Mouse (Mus musculus): ENCODE results near the gene Ccdc28a.

The Ccdc28a gene

DNA sequence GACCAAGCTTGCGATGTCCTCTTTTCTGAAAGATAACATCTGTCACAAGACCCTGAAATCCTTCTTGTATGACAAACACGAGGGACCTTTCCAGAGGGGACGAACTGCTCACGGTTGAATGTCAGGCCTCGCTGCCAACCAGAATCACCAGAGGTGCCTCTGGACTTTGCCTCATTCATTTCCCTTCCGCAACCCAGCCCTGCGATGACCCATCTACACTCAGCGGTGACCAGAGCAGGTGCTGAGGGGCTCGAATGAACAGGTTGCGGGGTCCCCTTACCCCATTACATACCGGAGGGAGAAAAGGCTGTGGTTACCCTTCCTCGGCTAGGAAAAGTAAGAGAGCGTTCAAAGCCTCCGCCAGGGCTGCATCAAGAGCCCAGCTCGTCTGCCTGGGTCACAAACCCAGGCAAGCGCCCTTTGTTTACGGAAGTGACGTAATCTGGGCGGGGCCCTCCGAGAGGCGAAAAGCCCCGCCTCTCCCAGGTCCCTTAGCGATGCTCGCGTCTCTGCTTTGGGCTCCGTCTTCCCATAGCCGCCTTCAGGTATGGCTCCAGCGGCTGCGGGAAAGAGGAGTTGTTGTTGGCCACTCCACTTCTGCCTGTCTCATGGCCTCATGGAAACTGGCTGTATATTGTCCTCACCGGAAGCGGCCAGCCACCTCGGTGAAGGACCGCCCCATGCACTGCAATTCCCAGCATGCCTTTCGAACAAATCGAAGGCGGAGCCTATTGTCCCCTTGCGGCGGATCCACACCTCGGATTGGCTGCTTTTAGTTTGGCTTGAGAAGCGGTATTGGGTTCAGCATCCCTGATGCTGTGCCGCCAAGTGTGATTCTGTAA lies at the start of gene Ccdc28a:
Gene Ccdc28a (minus strand): TSS at position 439 of the 842 bp plus-strand sequence.
- peak; percentile 91 to 94 for DNase-seq (ENCODE audit: low spot score in 2 of 2)

DNA sequence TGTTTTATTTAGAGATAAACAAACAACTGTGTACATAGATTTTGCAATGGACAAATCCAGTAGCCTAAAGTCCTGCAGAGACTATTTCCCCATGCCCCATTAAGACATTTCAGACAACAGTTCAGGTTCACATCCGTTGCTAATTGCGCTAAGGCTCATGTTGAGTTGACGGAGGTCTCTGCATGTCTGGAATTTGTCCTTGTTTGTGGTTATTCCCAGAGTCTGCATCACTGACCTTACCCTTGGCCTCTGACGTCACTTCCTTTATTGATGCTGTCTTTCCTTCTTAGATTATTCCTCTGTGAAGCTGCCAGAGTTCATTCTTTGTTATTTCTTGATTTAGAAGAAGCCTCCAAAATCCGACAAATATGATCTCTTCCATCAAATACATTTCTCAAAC lies 49.2 kb upstream of the Ccdc28a start:
- DNase-seq (ENCODE audit: low spot score in 2 of 2), result no peak

DNA sequence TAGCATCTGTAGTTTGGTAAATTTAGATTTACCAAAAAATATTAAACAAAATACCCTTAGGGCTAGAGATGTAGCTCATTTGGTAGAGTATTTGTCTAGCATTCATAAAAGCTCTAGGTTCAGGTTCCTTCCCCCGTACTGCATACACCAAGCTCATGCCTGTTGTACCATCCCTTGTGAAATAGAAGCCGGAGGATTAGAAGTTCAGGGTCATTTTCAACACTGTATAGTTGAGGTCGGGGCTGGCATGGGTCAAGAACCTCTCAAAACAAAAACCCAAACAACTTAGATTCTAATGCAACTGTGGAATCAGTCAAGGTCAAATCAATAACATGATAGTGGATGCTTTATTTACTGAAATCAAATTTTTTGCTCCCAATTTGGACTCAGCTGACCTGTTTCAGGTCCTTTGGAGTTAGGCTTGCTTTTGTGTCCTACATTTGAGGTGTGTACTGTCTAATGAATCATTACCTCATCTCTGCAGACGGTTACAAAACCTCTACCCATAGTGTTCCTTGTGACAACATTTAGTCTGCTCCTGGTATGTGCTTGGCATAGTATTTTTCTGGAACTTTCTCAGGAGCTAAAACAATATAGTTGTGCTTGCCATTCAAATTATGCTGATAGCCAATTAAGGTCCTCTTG lies 41.4 kb upstream of the Ccdc28a start:
- DNase-seq (ENCODE audit: low spot score in 2 of 2), result no peak

DNA sequence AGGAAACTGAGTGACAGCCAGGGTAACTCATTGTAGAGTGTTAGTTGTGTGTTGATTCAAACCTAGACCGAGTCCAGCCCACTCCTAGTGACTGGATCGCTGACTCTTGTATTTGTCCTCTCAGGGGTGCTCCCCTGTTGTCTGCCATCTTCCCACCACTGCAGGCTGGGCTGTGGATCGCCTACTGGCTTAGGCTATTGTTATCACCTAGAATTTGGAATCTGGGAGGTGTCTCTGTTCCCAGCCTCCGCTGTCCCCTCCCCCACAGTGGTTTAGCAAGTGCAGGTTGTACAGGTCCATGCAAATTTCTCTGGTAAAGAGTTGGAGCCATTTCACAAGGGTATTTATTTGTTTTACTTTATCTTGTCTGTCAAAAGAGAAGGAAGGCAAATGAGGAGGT lies 16.5 kb upstream of the Ccdc28a start:
- no peak for DNase-seq (ENCODE audit: low spot score in 2 of 2)

DNA sequence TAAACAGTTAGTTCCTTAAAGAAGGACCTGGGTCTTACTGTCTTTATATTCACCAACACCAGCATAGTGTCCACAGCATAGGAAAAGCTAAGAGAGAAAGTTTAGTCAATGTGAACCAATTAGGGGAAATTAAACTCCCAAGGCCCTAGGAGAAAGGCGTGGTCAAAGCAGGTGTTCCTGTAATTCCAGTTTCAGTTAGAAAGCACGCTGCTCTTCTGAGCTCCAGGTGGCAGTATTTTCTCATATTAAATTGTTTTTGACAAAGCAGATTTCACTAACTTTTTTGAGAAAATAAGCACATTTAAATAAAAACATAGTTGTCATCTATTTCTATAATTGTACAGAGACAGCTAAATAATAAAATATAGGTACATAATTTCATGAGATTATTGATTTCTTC lies 8.8 kb upstream of the Ccdc28a start:
- no peak for DNase-seq (ENCODE audit: low spot score in 2 of 2)

DNA sequence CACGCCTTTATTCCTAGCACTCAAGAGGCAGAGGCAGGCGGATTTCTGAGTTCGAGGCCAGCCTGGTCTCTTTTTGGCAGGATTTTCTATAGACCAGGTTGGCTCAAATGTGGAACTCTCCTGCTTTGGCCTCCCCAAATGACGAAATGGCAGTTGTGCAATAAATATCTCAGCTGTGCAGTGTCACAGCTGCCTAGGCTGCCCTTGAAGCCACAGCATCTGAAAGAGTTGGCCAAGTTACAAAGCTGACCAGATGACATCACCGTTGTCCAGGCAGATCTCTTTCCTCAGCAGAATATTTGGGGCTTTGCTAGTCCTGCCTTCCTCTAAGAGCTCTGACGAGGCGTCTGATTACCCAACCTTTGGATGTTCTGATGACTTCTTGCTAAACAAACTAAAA lies 2.4 kb upstream of the Ccdc28a start:
- no peak for DNase-seq (ENCODE audit: low spot score in 2 of 2)

DNA sequence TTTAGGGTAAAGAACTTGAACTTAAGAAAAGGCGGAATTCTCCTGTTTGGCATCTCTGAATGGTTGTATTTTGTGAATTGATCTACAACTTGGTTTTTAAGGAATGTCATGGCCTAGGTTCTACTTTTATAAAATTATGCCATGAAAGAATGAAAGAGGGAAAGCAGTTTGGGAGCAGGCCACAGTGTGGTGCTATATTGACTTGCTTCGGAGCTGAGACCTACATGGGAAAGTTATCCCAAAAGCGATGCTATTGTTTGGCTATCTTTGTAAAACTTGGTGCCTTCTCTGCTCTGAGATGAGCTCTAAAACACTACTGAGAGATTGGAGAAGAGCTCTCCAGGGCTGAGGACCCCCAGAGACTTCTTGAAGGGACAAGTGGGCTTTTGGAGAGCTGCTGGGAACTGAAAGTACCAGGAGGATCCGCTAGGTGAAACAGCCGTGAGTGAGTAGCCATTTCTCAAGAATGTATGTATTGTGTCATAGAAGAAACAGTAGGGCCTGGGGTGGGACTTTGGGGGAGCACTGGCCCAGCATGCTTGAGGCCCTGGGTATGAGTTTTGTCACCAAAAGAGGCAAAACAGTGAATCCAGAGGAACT lies 1.6 kb upstream of the Ccdc28a start:
- no peak for DNase-seq (ENCODE audit: low spot score in 2 of 2)

DNA sequence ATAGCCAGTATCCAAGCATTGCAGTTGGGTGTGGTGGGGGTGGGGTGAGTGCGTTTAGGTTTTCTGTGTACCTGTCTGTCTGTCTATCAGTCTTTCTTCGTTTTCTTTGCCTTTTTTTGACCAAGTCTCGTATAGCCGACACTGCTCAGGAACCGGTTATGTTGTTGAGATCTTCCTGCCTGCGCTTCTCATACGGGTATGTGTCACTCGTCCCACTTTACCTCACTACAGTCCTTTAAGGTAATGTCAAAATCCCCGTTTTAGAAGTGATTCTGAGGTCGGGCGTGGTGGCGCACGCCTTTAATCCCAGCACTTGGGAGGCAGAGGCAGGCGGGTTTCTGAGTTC lies 577 bp upstream of the Ccdc28a start:
- DNase-seq (ENCODE audit: low spot score in 2 of 2), result no peak

DNA sequence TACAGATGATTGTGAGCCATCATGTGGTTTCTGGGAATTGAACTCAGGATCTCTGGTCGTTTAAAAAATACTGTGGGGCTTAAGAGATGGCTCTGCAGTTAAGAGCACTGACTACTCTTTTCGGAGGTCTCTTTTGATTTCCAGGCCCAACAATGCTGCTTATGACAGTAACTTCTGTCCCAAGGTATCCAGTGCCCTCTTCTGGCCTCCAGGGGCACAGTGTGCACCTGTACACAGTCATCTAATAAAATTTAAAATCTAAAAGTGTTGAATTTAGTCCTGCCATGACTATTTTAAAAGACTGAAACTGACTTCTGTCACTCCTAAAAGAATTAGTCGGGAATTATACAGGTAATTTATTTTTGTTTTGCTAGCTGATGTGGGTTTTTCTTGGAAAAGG lies 907 bp downstream of the Ccdc28a start:
- DNase-seq (ENCODE audit: low spot score in 2 of 2), result no peak

DNA sequence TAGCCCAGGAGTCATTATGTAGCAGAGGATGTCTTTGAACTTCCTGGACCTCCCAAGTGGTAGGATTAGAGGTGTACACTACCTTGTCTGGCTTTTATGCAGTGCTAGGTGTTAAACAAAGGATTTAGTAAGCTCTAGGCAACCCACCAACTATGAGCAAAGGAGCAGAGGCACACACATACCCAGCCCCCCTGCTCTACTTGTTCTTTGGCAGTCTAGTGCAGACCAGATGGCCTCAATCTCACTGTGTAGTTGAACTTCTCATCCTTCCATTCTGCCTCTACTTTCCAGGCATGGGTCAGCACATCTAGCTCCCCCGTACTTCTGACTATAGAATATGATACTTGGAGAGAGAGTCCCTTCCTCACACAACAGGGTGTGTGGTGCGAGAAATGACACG lies 10.4 kb downstream of the Ccdc28a start:
- DNase-seq (ENCODE audit: low spot score in 2 of 2), result no peak

DNA sequence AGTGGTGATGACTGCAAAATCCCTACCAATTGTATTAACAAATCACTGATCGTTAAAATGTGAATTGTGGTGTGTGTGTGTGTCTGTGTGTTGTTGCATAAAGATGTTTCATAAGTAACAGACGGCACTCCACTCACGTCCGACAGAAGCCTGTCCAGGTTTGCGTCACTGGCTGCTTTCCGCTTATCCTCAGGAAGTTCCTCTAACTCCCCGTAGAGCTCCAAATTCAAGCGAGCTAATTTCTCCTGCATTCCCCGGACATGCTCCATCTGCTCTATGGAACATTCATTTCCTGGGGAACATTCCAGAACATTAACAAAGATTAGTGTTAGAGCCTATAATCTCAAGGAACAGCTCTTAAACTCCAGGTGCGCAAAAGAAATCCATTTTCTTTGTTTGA lies 15.4 kb downstream of the Ccdc28a start:
- no peak for DNase-seq (ENCODE audit: low spot score in 2 of 2)

DNA sequence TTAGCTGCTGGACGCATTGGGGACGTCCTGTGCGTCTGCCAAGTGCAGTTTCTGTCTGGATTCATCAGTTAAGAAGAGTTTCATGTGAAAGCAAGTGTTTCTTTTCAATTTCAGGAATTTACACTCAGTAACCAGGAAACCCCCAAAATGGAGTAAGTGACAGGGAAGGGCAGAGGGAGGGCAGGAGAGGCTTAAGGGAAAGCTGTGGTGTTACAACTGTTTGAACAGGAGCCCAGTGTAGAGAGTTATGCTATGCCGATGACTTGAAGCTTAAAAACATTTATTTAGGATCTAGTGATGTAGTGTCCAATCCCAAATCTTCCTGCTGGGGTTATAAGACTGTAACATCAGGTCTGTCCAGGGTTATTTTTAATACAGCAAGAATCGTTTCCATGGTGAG lies 20.7 kb downstream of the Ccdc28a start:
- DNase-seq (ENCODE audit: low spot score in 2 of 2), result no peak

DNA sequence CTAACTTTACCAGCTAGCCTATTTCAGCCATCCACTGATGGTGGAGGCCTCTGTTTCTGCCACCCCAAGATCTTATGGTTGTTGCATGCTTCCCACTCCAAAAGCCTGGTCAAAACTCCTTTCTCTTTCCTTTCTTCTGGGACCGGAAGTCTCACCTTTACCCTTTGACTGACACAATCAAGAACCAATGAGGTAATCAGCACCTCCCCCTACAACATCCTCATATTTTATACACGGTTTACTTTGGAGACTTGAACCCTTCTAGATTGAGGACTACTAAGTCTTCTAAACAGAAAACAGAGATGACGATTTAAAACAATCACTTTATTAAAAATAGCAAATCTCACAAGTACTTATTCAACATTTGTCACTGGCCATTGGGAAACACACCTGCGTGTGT lies 21.4 kb downstream of the Ccdc28a start:
- DNase-seq (ENCODE audit: low spot score in 2 of 2), result no peak

DNA sequence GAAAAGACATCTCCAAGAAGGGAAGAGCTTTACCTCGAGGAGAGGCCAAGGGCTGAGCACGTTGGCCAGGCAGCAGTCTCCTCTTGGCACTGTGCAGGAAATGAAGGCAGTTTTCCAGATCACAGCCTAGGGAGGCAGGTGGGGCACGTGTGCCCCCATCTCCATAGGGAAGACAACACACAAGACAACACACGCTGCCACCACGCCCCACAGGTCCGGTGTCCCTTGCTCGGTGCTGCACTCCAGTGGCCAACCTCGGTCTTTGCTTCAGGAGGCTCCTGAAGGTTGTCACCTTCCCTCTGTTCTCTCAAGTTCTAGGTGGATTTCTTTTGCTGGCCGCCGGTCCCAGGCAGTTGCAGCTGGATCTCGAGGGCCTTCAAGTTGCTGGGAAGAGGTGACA lies 24.1 kb downstream of the Ccdc28a start, which contains the start of gene Ect2l:
Gene Ect2l (minus strand): TSS at position 165 of the 400 bp plus-strand sequence.
- DNase-seq (ENCODE audit: low spot score in 2 of 2), result peak in 1 of 2 experiments; percentile 30

DNA sequence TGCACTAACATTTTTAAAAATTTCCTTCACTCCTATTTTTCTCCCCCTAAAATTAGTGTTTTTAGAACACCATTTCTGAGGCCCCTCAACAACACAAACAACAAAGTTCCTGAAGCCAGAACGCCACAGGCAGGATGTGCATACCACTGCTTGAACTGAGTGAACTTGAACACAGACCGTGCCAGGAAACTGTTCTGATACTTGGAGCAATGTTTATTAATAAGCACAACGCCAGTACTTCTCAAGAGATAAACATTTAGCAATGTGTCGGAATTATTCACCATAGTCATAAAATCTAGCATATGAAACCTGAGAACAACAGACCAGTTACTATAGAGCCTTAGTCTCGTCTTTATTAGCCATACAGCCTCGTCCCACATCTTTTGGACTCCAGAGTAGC lies 24.7 kb downstream of the Ccdc28a start:
- no peak for DNase-seq (ENCODE audit: low spot score in 2 of 2)

DNA sequence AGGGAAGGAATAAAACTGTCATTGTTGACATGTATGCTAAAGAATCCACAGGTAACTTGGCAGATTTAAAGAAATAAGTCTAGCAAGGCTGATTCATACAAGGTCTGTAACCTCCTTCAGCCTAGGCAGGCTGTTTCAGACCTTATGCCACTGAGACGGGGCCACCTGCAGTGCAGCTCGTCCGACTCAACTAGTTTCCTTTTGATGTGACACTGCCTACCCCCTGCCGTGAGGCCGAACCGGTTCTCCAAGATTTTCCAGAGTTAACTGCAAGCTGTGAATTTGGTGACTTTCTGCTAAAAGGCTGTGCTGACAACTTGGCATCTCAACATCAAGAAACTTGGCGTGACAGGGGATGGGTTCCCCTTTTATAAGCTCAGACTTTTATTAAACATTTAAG lies 30.7 kb downstream of the Ccdc28a start:
- no peak for DNase-seq (ENCODE audit: low spot score in 2 of 2)

DNA sequence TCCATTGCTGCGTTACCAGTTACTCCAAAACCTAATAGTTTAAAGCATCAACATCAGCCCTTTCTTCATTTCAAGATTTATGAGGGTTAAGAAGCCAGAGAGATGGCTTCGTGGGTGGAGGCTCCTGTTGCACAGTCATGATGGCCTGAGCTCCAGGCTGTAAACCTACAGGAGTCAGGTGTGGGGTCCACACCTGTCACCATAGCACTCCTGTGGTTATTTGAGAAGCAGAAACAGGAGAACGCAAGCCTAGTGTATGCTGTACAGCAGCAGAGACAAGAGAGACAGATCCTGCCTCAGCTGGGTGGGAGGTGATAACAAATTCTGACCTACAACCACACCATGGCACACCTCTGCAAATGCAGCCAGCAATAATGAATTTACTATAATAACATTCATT lies 32.4 kb downstream of the Ccdc28a start:
- no peak for DNase-seq (ENCODE audit: low spot score in 2 of 2)

DNA sequence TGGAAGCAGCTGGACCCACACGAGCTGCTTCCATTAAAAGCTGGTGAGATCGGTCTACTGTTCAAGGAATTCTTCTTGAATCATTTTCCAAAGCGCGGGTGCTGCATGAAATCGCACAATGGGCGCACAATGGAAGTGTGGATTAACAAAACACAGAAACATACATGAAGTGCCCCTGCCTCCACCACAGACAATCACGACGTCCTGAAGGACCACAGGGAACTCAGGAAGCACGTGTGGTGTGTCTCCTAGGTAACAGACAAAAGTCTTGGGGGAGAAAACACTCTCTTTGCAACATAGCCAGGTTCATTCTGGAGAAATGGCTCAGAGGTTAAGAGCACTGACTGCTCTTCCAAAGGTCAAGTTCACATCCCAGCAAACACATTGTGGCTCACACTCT lies 34.1 kb downstream of the Ccdc28a start:
- no peak for DNase-seq (ENCODE audit: low spot score in 2 of 2)

DNA sequence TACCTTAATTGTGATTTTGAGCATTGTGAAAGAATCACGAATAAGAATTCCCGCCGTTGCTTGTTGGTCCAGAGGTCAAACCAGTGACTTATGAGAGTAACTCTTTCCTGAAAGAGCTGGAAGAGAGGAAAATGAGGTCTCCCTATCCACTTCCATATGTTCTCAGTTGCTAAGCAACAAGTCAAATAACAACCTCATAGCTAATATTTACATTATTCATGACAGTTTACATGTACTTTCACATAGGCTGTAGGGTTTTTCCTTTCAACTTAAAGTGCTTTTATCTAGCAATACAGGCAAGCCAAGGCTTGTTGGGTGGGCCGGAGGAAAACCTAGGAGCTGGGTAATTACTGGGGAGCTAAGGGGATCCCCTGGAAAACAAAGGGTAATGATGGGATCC lies 34.9 kb downstream of the Ccdc28a start:
- DNase-seq (ENCODE audit: low spot score in 2 of 2), result no peak

DNA sequence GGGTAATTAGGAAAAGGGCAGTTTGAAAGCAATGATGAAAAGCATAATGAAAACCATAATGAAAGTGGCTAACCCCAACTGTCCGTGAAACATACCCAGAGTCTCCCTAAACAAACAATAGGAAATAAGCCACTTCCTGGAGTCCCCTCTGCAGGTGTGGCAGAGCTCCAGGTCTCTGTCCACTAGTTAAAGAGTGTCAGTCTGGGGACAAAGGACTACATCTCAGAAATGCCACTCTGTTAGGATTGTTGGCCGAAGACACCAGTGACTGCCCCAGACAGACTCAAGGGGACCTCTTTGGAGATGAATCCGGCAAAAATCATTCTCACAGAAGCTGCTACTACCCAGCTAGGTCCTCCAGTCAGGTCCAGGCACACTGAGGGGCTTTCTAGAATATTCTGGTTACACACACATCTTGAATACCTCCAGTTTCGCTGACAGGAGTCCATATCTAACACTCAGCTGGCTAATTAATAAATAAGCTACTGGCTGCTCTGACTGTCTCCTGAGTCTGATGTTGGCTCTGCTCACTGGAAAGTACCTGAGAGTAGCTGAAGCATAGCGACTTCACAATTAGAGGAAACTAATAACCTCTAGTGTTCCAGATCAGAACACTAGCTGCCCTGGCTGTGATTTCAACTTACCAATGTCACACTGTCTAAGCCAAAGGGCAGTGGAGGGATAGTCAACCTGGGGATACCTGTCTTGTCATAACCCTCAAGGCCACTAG lies 36.3 kb downstream of the Ccdc28a start:
- DNase-seq (ENCODE audit: low spot score in 2 of 2), result no peak

DNA sequence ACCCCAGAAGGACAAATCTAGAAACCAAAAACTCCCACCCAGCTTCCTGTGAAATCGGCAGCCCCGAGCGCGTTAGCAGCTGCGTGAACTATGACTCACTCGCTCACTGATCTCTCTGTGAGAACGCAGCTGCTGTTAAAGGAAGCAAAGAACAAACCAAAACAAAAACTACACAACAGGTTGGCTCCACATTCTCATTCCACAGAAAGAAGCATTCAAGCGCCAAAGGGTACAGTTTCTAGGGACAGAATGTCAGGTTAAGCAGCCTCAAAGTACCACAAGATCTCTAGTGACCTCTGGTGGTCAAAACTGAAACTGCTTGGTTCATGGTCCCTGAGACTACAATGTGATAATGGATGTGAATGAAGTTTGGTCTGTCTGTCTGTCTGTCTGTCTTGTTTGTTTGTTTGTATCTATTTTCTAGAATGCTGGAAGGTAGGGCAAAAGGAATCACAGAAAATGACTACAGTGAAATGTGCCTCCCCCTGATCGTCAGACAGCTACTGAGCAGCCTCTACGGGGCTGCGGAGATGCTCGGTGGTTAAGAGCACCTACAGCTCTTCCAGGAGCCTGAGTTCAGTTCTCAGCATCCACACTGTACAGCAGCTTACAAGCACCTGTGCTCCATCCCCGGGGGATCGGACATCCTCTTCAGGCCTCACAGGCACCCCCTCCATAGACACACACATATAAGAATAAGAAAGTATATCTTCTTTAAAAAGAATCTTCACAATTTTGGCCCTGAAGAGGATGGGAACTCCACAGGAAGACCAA lies 37.4 kb downstream of the Ccdc28a start:
- DNase-seq (ENCODE audit: low spot score in 2 of 2), result peak; percentile 36 to 77

DNA sequence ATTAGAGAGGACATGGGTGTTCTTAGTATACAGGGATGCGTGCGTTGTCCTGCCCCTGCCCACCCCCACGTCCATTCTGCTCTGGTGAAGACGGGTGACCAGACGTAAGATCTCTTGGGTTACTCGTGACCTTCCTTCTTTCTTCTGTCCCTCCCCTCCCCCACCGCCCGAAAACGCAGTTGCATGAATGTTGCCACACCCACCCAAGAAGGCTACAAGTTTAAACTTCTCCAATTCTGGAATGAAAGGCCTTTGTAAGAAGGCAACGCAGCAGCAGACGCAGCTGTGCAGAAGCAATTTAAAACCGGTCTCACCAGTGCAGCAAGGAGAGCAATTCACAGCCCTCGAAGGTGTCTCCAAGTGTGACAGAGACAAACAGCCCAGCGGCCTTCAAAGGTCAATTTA lies 40.1 kb downstream of the Ccdc28a start:
- no peak for DNase-seq (ENCODE audit: low spot score in 2 of 2)
